Mouse (Mus musculus) G1E-ER4 (cell line): ENCODE results near the gene Ncapg2. TPM values are rescaled to one million over a fixed set of nuclear protein-coding genes. Genes with fewer than 3 reads are reported as not detected.

Source experiments
- GATA1 ChIP-seq: IDR thresholded peaks from one replicate; pipeline ENCODE4 v1.8.0; 2012; ENCODE audit warnings: low read length, inconsistent platforms
- polyA plus RNA-seq: library from polyadenylated mRNA; stranded (reverse); fragments of >175 nt; gene quantifications from 2 replicates; pipeline ENCODE4 v1.2.3, GENCODE M21; 2012

Ncapg2 gene
- polyA plus RNA-seq, 1 experiment: 38.7 TPM

DNA sequence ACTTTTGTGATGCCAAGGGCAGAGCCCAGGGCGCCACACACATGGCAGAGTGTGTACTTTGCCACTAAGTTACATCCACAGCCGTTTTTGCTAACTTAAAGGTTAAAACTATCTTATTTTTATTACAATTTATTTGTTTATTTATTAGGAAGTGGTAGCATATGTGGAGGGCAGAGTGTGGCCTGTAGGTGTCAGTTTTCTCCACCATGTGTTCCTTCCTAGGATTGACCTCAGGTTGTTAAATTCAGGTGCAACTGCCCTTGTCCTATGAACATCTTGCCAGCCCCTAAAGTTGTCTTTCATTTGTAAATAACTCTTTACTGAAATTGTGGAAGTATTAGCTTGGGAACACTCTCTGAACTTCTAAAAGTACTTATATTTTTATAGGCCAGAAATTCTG lies 20.2 kb downstream of the Ncapg2 start:
- no peak for TF ChIP-seq GATA1

GRCm38 (mm10) chr12:116433742-116434141 lies 28.5 kb downstream of the Ncapg2 start:
- no peak for TF ChIP-seq GATA1

- TF ChIP-seq GATA1: no peak
Observed at GRCm38 (mm10) chr12:116435232-116435631, 30.0 kb downstream of the Ncapg2 start.

- no peak for TF ChIP-seq GATA1
Observed at GRCm38 (mm10) chr12:116436125-116436524, 30.9 kb downstream of the Ncapg2 start.

DNA sequence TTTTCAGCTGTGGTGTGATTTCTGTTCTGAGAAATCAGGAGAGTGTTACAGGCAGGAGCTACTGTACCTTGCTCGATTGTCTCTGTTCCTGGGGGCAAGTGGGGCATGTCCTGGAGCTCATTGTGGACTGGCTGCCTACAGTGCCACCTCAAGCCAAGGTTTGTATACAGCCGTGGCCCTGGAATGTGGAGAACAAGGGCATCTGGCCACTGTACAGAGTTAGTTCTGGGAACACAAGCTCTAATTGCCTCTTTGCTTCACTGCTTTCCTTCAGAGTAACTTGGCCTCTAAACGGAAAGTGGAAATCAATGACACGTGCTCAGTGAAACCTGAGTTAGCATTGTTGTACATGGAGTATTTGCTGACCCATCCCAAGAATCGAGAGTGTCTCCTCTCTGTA lies 33.4 kb downstream of the Ncapg2 start:
- TF ChIP-seq GATA1: no peak

DNA sequence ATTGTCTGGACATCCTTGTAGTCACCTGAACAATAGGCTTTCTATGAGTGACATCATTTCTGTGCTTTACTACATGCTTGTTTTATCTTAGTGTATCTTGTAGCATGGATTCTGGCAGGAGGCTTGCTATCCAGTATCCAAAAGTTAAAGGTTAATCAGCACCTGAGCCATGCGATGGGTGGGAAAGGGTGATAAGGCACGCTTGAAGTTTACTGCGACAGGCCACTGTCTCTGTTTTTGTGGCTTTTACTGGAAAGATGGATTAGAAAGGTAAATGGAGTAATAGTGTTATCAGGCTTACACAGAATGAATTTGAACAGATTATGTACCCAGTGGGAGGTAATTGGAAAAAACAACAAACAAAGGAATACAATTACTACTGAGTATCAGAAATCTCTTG lies 37.0 kb downstream of the Ncapg2 start:
- no peak for TF ChIP-seq GATA1

- no peak for TF ChIP-seq GATA1
Observed at GRCm38 (mm10) chr12:116449536-116449935, 44.3 kb downstream of the Ncapg2 start.

DNA sequence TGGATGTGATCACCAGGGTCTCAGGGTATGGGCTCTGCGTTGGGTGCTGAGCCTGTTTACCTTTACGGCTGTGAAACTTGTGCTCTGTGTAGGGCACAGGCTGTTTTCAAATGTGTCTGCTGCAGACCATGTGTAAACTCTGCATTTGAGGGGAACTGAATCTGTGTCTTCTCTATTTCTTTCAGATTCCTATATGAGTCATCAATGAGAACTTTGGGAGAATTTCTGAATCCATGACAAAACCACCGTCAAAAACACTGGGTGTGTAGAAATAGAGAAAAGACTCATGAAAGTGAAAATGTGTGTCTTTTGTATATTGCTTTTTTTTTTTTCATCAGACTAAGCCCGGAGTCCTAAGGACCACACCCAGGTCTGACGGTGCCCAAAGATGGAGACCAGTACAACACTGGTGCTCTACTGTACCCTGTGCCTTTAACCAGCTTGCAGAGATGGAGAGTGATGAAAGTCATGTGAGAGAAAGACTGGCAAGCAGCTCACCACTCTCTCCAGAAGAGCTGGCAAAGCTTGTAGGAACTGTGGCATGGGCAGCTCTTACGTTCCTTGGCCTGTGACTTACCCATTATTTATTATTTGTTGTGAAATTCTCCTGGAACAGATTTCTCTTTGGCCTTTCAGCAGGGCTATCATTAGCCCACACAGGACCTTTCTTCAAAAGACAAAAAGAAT lies 55.3 kb downstream of the Ncapg2 start:
- TF ChIP-seq GATA1: no peak

DNA sequence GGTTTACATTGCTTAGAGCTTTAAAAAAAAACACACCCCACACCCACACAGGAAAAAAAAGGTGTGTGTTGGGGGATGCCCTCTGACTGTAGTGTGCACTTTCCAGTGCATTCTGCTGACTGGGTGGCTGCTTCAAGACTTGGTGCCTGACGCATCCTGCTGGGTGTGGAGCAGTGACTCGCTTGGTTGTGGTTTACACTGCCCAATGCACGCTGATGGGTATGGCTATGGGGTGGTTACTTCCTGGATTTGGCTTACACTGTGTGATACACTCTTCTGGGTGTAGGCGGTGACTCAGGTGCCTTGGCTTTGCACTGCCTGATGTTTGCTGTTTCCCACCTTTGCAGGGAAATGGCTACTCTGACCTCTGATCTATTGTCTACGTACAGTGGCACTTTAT lies 61.8 kb downstream of the Ncapg2 start:
- no peak for TF ChIP-seq GATA1

DNA sequence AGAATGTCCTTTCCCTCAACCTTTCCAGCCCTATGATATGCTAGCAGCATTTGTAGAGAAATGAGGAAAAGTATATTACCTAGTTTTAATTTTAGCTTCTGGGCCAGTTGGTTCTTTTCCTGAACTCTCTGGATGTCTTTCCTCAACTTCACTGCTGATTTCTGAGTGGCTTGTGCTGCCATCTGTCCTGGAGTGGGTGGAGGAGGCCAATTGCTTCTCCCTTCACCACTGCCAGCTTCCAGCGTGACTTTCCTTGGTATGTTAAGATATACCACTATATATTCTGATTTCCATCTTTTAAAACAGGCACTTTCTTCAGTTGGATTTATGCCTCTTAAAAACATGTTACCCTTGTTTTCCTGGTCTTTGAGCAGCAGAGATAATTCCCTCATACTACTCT lies 63.1 kb downstream of the Ncapg2 start:
- TF ChIP-seq GATA1: no peak

- TF ChIP-seq GATA1: no peak
Observed at GRCm38 (mm10) chr12:116469096-116469495, 63.9 kb downstream of the Ncapg2 start.

- no peak for TF ChIP-seq GATA1
Observed at GRCm38 (mm10) chr12:116473264-116473663, 68.1 kb downstream of the Ncapg2 start.

- TF ChIP-seq GATA1: no peak
Observed at GRCm38 (mm10) chr12:116473761-116474160, 68.6 kb downstream of the Ncapg2 start.

DNA sequence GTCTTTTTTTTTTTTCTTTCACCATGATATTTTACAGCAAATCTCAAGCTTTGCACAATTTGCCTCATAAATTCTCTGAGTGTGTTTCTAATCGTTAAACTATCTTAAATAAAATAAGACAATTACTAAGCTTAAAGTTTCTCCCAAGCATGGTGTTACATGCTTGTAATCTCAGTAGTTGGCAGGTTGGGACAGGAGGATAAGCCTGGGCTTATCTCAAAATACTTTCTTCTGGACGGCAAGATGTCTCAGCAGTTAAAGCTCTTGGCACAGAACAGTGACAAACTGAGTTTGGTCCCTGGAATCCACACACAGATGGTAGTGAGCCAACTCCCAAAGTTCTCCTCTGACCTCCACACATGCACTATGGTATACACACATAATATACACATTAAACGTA lies 69.5 kb downstream of the Ncapg2 start:
- no peak for TF ChIP-seq GATA1

DNA sequence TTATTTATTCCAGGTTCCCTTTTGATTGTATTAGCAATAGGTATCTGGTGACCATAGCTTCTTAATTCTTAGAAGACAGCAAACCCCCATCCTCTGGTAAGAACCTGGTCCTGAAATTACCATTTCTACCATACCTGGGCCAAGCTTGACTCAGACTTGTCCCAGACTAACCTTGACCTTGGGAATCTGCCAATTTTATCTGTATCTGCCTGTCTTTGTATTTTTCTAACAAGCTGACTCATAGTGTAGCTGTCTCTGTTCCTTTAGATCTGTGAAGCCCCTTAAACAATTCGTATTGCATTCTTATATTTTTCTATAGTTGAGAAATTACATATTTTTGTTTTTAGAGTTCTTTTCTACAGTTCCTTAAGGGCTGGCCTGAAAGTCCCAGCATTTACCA lies 73.6 kb downstream of the Ncapg2 start:
- no peak for TF ChIP-seq GATA1

DNA sequence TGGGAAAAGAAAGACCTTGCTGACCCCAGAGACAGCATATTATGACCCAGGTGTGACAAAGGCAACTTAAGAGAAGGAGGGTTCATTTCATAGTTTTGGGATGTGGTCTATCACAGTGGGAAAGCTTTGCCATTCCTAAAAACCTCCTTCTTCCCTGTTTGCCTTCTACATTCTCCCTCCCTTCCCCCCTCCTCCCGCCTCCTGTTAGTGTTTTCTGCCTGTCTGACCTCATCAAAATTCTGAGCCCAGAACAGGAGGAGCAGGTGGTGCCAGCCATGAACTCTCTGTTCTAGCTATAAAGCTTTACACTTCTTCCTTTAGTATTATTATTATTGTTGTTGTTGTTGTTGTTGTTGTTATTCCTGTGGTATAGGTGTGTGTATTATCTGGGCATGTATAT lies 76.7 kb downstream of the Ncapg2 start:
- TF ChIP-seq GATA1: no peak

GRCm38 (mm10) chr12:116483581-116483980 lies 78.4 kb downstream of the Ncapg2 start:
- TF ChIP-seq GATA1: no peak

- no peak for TF ChIP-seq GATA1
Observed at GRCm38 (mm10) chr12:116484991-116485390, 79.8 kb downstream of the Ncapg2 start.
